Mouse (Mus musculus): Measurements from ENCODE around the gene Prrc2a. TPM values are rescaled to one million over a fixed set of nuclear protein-coding genes. Genes with fewer than 3 reads are reported as not detected.

Prrc2a gene
- polyA plus RNA-seq, 1 experiment from 2014 or later, result 225 TPM

GRCm38 (mm10) chr17:35105740-35106389 lies 58.8 kb downstream of the Prrc2a start:
- Histone ChIP-seq H3K36me3 (peaks cover 29% of the 10 kb centered on the region), H3K4me1 (no peaks in the 10 kb centered on the region), H3K9ac (peak overlapping the region; percentile 24), H3K4me3 (no peak overlapping the region), H3K27me3 (no peaks in the 10 kb centered on the region), H3K4me2 (replicated peaks) (peak overlapping the region; percentile 23), H3K9me3 (no peaks in the 10 kb centered on the region), H3K27ac (0 out of 2 replicates have a peak overlapping the region, but pooled peaks have one; percentile 11)
- ATAC-seq (ENCODE audit: insufficient number of reproducible peaks, insufficient read depth, low FRiP score, low TSS enrichment), result no peak
- WGBS, result 25% methylated on average over 13 of the region's 13 CpGs

GRCm38 (mm10) chr17:35104754-35105153 lies 59.9 kb downstream of the Prrc2a start:
- ATAC-seq (ENCODE audit: insufficient number of reproducible peaks, insufficient read depth, low FRiP score, low TSS enrichment), result no peak
- Histone ChIP-seq H3K4me2 (replicated peaks) (no peak overlapping the region), H3K9me3 (no peaks in the 10 kb centered on the region), H3K9ac (no peak overlapping the region), H3K4me3 (no peak overlapping the region), H3K4me1 (no peaks in the 10 kb centered on the region), H3K27me3 (no peaks in the 10 kb centered on the region), H3K36me3 (peaks cover 40% of the 10 kb centered on the region), H3K27ac (no peak overlapping the region)
- WGBS, result 80% methylated on average over 6 of the region's 6 CpGs

- H3K9ac ChIP-seq, result no peak overlapping the region
- H3K27ac ChIP-seq, result no peak overlapping the region
- H3K9me3 ChIP-seq, result no peaks in the 10 kb centered on the region
- H3K36me3 ChIP-seq, result peaks cover 47% of the 10 kb centered on the region
- no peak for ATAC-seq (ENCODE audit: insufficient number of reproducible peaks, insufficient read depth, low FRiP score, low TSS enrichment)
- no peaks in the 10 kb centered on the region for H3K27me3 ChIP-seq
- no peak overlapping the region for H3K4me3 ChIP-seq
- no peak overlapping the region for H3K4me2 ChIP-seq (replicated peaks)
- 85% methylated on average over 7 of the region's 7 CpGs for WGBS
- H3K4me1 ChIP-seq, result no peaks in the 10 kb centered on the region
Measured at GRCm38 (mm10) chr17:35104079-35104478, 60.6 kb downstream of the Prrc2a start.

DNA sequence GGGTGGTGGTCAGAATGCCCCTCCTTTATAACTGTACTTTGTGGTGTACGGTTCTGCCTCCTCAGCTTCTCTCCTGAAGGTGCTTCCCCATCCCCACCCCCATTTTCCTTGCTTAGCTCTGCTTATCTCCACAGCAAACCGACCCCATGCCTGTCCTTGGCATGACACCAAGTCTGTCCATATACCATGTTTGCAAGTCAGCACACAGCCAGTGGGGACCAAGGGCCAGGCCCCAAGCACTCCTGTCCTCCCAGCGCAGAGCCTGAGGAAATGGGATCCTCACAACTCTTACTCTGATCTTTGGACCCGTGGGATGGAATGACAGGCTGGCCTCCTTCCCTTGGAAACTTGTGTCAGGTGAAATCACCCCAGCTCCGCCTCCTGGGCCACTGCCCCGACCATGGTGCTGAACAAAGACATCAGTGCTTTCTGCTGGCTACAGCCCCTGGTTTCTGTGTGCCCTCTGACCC lies 61.4 kb downstream of the Prrc2a start:
- Histone ChIP-seq H3K27me3 (no peaks in the 10 kb centered on the region), H3K4me1 (no peaks in the 10 kb centered on the region), H3K4me3 (no peak overlapping the region), H3K9ac (no peak overlapping the region), H3K9me3 (no peaks in the 10 kb centered on the region), H3K4me2 (replicated peaks) (no peak overlapping the region), H3K36me3 (peaks cover 55% of the 10 kb centered on the region), H3K27ac (no peak overlapping the region)
- ATAC-seq (ENCODE audit: insufficient number of reproducible peaks, insufficient read depth, low FRiP score, low TSS enrichment), result no peak
- 66% methylated on average over 6 of the region's 6 CpGs for WGBS

DNA sequence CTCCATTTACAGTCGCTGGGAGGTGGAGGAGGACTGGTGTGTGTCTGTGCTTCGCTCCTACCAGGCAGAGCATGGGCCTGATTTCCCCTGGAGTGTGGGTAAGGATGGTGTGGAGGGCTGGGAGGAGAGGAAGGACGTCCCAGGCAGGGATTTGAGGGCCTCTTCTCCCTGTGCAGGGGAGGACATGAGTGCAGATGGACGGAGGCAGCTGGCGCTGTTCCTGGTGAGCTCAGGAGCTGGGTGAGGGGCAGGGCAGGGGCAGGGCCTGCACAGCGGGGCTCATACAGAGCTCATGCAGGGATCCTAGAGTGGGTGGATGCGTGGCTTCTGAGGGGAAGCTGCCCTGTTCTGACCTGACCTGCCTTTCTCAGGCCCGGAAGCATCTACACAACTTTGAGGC lies 62.4 kb downstream of the Prrc2a start:
- H3K27me3 ChIP-seq, result no peaks in the 10 kb centered on the region
- H3K9me3 ChIP-seq, result no peaks in the 10 kb centered on the region
- H3K4me2 ChIP-seq (replicated peaks), result no peak overlapping the region
- no peak for ATAC-seq (ENCODE audit: insufficient number of reproducible peaks, insufficient read depth, low FRiP score, low TSS enrichment)
- H3K27ac ChIP-seq, result no peak overlapping the region
- no peak overlapping the region for H3K4me3 ChIP-seq
- peaks cover 62% of the 10 kb centered on the region for H3K36me3 ChIP-seq
- no peaks in the 10 kb centered on the region for H3K4me1 ChIP-seq
- H3K9ac ChIP-seq, result no peak overlapping the region
- 78% methylated on average over 6 of the region's 8 CpGs for WGBS

GRCm38 (mm10) chr17:35101161-35101560 lies 63.5 kb downstream of the Prrc2a start:
- no peak for ATAC-seq (ENCODE audit: insufficient number of reproducible peaks, insufficient read depth, low FRiP score, low TSS enrichment)
- no peak overlapping the region for H3K4me3 ChIP-seq

GRCm38 (mm10) chr17:35100196-35100765 lies 64.4 kb downstream of the Prrc2a start:
- H3K9ac ChIP-seq, result no peak overlapping the region
- no peak for ATAC-seq (ENCODE audit: insufficient number of reproducible peaks, insufficient read depth, low FRiP score, low TSS enrichment)
- no peaks in the 10 kb centered on the region for H3K9me3 ChIP-seq
- H3K4me1 ChIP-seq, result no peaks in the 10 kb centered on the region
- 83% methylated on average over 10 of the region's 10 CpGs for WGBS
- H3K27me3 ChIP-seq, result no peaks in the 10 kb centered on the region
- H3K4me3 ChIP-seq, result no peak overlapping the region
- H3K27ac ChIP-seq, result no peak overlapping the region
- peaks cover 80% of the 10 kb centered on the region for H3K36me3 ChIP-seq
- no peak overlapping the region for H3K4me2 ChIP-seq (replicated peaks)

More at GRCm38 (mm10) chr17:35101161-35101560, 63.5 kb downstream of the Prrc2a start:
- Histone ChIP-seq H3K27ac (no peak overlapping the region), H3K4me2 (replicated peaks) (no peak overlapping the region), H3K36me3 (peaks cover 73% of the 10 kb centered on the region), H3K9me3 (no peaks in the 10 kb centered on the region), H3K9ac (no peak overlapping the region), H3K27me3 (no peaks in the 10 kb centered on the region), H3K4me1 (no peaks in the 10 kb centered on the region)
- 86% methylated on average over 11 of the region's 11 CpGs for WGBS

Small RNA genes within 50 kb of the gene (microRNA-seq; reads per million reads assigned to microRNA genes)
- gene Mir6973a (not detected), gene Mir6974 (not detected)

Other genes with a start within 250 kb of the Prrc2a start
- 19.2 and 20.8 TPM in 2 replicates for gene Neu1, start 233.6 kb downstream of the Prrc2a start, polyA plus RNA-seq (2016; fragmentation: Nextera tagmentation; extraction: Ambion mirVana)
- gene Hspa1b, start 205.7 kb downstream of the Prrc2a start, polyA plus RNA-seq (2016; fragmentation: Nextera tagmentation; extraction: Ambion mirVana), result 0.33 and 0.36 TPM in 2 replicates
- not detected in 2 replicates for gene Gm20481, start 195.0 kb downstream of the Prrc2a start, polyA plus RNA-seq (2016; fragmentation: Nextera tagmentation; extraction: Ambion mirVana)
- 4.2 and 4.9 TPM in 2 replicates for gene Hspa1a, start 192.7 kb downstream of the Prrc2a start, polyA plus RNA-seq (2016; fragmentation: Nextera tagmentation; extraction: Ambion mirVana)
- gene Hspa1l, start 192.2 kb downstream of the Prrc2a start, polyA plus RNA-seq (2016; fragmentation: Nextera tagmentation; extraction: Ambion mirVana), result 0.84 and 0.99 TPM in 2 replicates
- 212 and 230 TPM in 2 replicates for gene Lsm2, start 183.0 kb downstream of the Prrc2a start, polyA plus RNA-seq (2016; fragmentation: Nextera tagmentation; extraction: Ambion mirVana)
- gene Vars, start 163.9 kb downstream of the Prrc2a start, polyA plus RNA-seq (2016; fragmentation: Nextera tagmentation; extraction: Ambion mirVana), result 150 and 160 TPM in 2 replicates
- 0.20 and 0.25 TPM in 2 replicates for gene Vwa7, start 148.3 kb downstream of the Prrc2a start, polyA plus RNA-seq (2016; fragmentation: Nextera tagmentation; extraction: Ambion mirVana)
- gene Sapcd1, start 136.9 kb downstream of the Prrc2a start, polyA plus RNA-seq (2016; fragmentation: Nextera tagmentation; extraction: Ambion mirVana), result 8.7 and 9.5 TPM in 2 replicates
- 3.7 and 4.2 TPM in 2 replicates for gene Msh5, start 118.2 kb downstream of the Prrc2a start, polyA plus RNA-seq (2016; fragmentation: Nextera tagmentation; extraction: Ambion mirVana)
- 205 and 211 TPM in 2 replicates for gene Clic1, start 114.9 kb downstream of the Prrc2a start, polyA plus RNA-seq (2016; fragmentation: Nextera tagmentation; extraction: Ambion mirVana)
- gene Ddah2, start 105.9 kb downstream of the Prrc2a start, polyA plus RNA-seq (2016; fragmentation: Nextera tagmentation; extraction: Ambion mirVana), result 471 and 492 TPM in 2 replicates
- gene Ly6g6c, start 99.5 kb downstream of the Prrc2a start, polyA plus RNA-seq (2016; fragmentation: Nextera tagmentation; extraction: Ambion mirVana), result not detected in 2 replicates
- gene Mpig6b, start 98.7 kb downstream of the Prrc2a start, polyA plus RNA-seq (2016; fragmentation: Nextera tagmentation; extraction: Ambion mirVana), result 0.61 and 0.99 TPM in 2 replicates
- 1.1 and 1.3 TPM in 2 replicates for gene Ly6g6e, start 88.0 kb downstream of the Prrc2a start, polyA plus RNA-seq (2016; fragmentation: Nextera tagmentation; extraction: Ambion mirVana)
- gene Ly6g6d, start 86.8 kb downstream of the Prrc2a start, polyA plus RNA-seq (2016; fragmentation: Nextera tagmentation; extraction: Ambion mirVana), result 0.68 TPM in 1 of 2 replicates, not detected in the other
- gene Ly6g6f, start 79.3 kb downstream of the Prrc2a start, polyA plus RNA-seq (2016; fragmentation: Nextera tagmentation; extraction: Ambion mirVana), result 0.27 and 0.65 TPM in 2 replicates
- gene Abhd16a, start 75.6 kb downstream of the Prrc2a start, polyA plus RNA-seq (2016; fragmentation: Nextera tagmentation; extraction: Ambion mirVana), result 83.3 and 86.7 TPM in 2 replicates
- not detected in 2 replicates for gene Ly6g5c, start 56.6 kb downstream of the Prrc2a start, polyA plus RNA-seq (2016; fragmentation: Nextera tagmentation; extraction: Ambion mirVana)
- 0.82 and 1.0 TPM in 2 replicates for gene Ly6g5b, start 49.5 kb downstream of the Prrc2a start, polyA plus RNA-seq (2016; fragmentation: Nextera tagmentation; extraction: Ambion mirVana)
- 22.4 and 25.5 TPM in 2 replicates for gene Gpank1, start 43.4 kb downstream of the Prrc2a start, polyA plus RNA-seq (2016; fragmentation: Nextera tagmentation; extraction: Ambion mirVana)
- 254 and 259 TPM in 2 replicates for gene Csnk2b, start 42.8 kb downstream of the Prrc2a start, polyA plus RNA-seq (2016; fragmentation: Nextera tagmentation; extraction: Ambion mirVana)
- gene D17H6S53E, start 38.5 kb downstream of the Prrc2a start, polyA plus RNA-seq (2016; fragmentation: Nextera tagmentation; extraction: Ambion mirVana), result 9.3 and 10.7 TPM in 2 replicates
- 0.46 and 0.49 TPM in 2 replicates for gene Apom, start 32.8 kb downstream of the Prrc2a start, polyA plus RNA-seq (2016; fragmentation: Nextera tagmentation; extraction: Ambion mirVana)
- gene Bag6, start 29.7 kb downstream of the Prrc2a start, polyA plus RNA-seq (2016; fragmentation: Nextera tagmentation; extraction: Ambion mirVana), result 73.3 and 74.0 TPM in 2 replicates
- 7.0 and 7.3 TPM in 2 replicates for gene Aif1, start 11.2 kb upstream of the Prrc2a start, polyA plus RNA-seq (2016; fragmentation: Nextera tagmentation; extraction: Ambion mirVana)
- 5.9 and 7.7 TPM in 2 replicates for gene Lst1, start 23.5 kb upstream of the Prrc2a start, polyA plus RNA-seq (2016; fragmentation: Nextera tagmentation; extraction: Ambion mirVana)
- 0.95 and 0.98 TPM in 2 replicates for gene Ltb, start 29.5 kb upstream of the Prrc2a start, polyA plus RNA-seq (2016; fragmentation: Nextera tagmentation; extraction: Ambion mirVana)
- gene Tnf, start 37.1 kb upstream of the Prrc2a start, polyA plus RNA-seq (2016; fragmentation: Nextera tagmentation; extraction: Ambion mirVana), result 0.15 and 0.25 TPM in 2 replicates
- gene Lta, start 40.5 kb upstream of the Prrc2a start, polyA plus RNA-seq (2016; fragmentation: Nextera tagmentation; extraction: Ambion mirVana), result 0.22 and 0.27 TPM in 2 replicates
- gene Gm16181, start 55.9 kb upstream of the Prrc2a start, polyA plus RNA-seq (2016; fragmentation: Nextera tagmentation; extraction: Ambion mirVana), result 1.0 TPM in 1 of 2 replicates, not detected in the other
- gene Atp6v1g2, start 68.8 kb upstream of the Prrc2a start, polyA plus RNA-seq (2016; fragmentation: Nextera tagmentation; extraction: Ambion mirVana), result 4.5 and 5.5 TPM in 2 replicates
- 13.0 and 13.3 TPM in 2 replicates for gene Nfkbil1, start 70.9 kb upstream of the Prrc2a start, polyA plus RNA-seq (2016; fragmentation: Nextera tagmentation; extraction: Ambion mirVana)
- gene Ddx39b, start 76.8 kb upstream of the Prrc2a start, polyA plus RNA-seq (2016; fragmentation: Nextera tagmentation; extraction: Ambion mirVana), result 572 and 587 TPM in 2 replicates
- gene H2-D1, start 97.8 kb upstream of the Prrc2a start, polyA plus RNA-seq (2016; fragmentation: Nextera tagmentation; extraction: Ambion mirVana), result 20.8 and 21.5 TPM in 2 replicates
- not detected in 2 replicates for gene H2-Q1, start 155.5 kb upstream of the Prrc2a start, polyA plus RNA-seq (2016; fragmentation: Nextera tagmentation; extraction: Ambion mirVana)
- gene H2-Q2, start 177.3 kb upstream of the Prrc2a start, polyA plus RNA-seq (2016; fragmentation: Nextera tagmentation; extraction: Ambion mirVana), result 0.38 and 0.40 TPM in 2 replicates
- gene H2-Q4, start 214.7 kb upstream of the Prrc2a start, polyA plus RNA-seq (2016; fragmentation: Nextera tagmentation; extraction: Ambion mirVana), result 2.0 and 2.2 TPM in 2 replicates